Mouse (Mus musculus): ENCODE data around the gene Nckap5.

The Nckap5 gene

DNA sequence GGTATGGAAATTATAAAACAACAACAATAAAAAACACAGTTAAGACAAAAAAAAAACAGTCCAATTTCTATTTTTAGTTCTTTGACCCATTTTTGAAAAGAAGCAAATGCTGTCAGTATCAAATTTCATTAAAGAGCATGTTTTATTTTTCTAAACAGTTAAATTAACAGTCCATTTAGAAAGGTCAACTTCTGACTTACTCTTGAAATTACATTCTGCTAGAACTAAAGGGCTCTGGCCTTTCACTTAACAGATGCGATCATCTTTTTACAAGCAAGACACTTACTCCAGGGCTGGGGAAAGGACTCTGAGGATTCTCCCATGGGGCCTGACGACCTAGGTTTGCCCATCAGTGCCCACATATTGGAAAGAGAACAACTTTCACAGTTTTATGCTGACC lies 359.2 kb downstream of the Nckap5 start:
- in situ Hi-C loops (cut with MseI, MboI) = no loop called here

DNA sequence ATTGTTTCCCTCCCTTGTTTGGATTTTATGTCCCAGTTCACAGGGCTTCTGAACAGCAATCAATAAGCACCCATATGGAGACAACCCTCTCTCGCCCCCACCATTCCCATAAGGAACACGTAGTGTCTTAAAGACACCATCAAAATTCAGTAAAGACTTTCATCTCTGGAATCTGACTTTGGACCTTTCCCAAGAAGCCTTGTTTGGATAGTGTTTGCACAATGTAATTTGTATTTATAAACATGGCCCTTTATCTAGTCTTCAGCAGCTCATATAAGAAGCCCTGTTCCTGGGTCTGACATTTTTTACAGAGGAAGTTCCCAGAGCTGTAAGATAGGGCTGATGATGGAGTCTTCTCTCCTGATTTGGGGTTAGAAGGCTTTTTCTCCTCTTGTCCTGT lies 359.7 kb downstream of the Nckap5 start:
- in situ Hi-C loops (cut with MseI, MboI) = no loop called here

- in situ Hi-C loops (cut with MseI, MboI) = no loop called here
Measured at GRCm38 (mm10) chr1:126469818-126470544, 360.6 kb downstream of the Nckap5 start.

- in situ Hi-C loops (cut with MseI, MboI) = no loop called here
Measured at GRCm38 (mm10) chr1:126461527-126462354, 368.9 kb downstream of the Nckap5 start.

DNA sequence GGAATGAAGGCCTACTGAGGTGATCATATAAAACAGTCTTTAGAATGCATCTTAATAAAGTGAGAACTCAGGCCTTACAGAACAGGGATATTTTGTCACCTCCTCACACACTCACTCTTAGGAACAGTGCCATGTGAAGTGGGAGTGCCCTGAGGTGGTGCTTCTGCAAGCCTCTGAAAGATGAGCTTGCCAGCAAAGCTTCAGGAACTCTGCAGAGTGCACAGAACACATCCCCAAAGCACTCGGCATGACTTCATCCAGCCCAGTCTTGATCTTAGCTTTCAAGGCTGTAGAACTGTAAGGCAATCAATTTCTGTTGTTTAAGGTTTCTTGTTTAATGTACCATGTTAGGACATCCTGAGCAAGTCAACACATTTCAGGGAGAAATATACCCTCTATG lies 372.9 kb downstream of the Nckap5 start:
- in situ Hi-C loops (cut with MseI, MboI) = no loop called here

DNA sequence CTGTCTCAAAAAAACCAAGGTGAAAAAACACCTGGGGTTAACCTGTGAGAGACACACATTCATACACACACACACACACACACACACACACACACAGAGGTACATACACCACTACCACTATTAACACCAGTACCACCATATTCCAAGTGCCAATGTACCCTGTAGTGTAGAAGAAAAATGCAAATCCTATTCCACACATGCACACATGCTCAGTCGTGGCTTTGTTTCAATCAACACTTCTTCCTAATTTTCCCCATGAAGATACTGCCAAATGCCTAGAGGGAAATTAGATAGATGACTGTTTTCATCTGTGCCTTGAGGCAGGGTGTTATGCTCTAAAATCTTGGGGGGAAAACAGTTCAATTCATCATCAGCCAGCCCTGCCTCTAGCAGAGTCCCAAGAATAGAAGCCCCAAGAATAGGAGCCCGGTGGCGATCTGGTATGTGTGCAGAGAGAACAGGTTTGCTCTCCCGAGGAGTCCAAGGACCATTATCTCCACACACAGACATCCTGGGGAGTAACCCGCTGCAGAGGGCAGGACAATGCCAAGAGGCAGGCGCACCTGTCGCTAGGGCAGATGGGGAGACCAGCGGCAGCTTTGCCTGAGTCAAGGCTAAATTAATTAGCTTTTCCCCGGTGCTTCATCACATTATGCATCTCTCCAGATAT lies 376.0 kb downstream of the Nckap5 start:
- in situ Hi-C loops (cut with MseI, MboI) = no loop called here

- in situ Hi-C loops (cut with MseI, MboI) = no loop called here
Measured at GRCm38 (mm10) chr1:126451472-126451871, 379.1 kb downstream of the Nckap5 start.

DNA sequence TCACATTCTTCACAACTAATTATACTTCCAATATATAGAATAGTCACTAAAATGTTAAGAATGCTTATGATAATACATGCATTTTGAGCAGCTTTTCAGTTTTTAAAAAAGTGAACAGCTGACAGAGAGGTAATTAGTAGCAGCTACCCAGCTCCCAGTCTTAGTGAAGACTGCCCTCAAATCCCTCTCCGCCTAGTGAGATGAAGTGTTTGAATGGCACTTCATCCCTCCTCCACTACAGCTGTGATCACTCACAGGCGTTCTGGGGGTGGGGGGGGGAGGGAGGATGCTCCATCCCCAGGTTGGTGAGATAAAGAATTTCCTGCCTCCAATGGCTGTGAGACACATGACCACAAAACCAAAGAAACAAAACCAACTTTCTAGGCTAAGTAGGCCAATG lies 381.2 kb downstream of the Nckap5 start:
- in situ Hi-C loops (cut with MseI, MboI) = no loop called here

DNA sequence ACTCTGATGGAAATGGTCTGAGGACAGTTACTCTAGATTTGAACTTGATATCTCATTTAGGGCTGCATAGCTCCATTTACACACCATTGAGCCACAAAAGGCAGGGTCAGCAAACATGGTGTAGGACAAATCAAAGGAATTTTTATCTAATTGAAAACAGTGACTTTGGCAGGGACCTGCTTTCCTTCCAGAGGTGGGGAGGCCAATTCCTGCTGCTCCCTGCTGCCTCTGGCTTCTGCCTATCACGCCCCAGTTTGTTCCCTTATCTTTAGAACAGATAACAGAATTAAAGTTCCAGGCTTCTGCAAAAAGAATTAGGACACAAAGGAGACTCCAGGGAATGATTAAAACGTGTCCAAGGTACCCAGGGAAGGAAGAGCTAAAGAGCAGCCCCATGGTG lies 386.7 kb downstream of the Nckap5 start:
- in situ Hi-C loops (cut with MseI, MboI) = no loop called here

DNA sequence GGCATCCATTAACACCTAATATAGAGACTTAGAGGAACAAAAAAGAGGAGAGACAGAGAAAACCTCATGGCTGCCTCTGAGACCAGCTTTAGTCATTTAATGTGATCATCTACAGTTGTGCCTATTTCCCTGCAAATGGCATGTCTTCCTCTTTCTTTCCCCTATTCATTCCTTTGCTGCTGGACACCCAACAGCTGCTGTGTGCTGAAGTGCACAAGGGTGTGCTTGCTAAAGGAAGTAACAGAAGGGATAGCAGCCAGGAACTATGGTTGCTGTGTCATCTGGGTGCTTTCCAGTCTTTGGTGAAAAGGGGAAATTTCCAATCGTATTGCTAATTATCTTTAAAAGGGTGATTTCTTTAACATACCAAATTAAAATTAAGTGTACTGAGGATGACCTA lies 387.9 kb downstream of the Nckap5 start:
- in situ Hi-C loops (cut with MseI, MboI) = no loop called here

- in situ Hi-C loops (cut with MseI, MboI) = no loop called here
Measured at GRCm38 (mm10) chr1:126438000-126438572, 392.5 kb downstream of the Nckap5 start.

DNA sequence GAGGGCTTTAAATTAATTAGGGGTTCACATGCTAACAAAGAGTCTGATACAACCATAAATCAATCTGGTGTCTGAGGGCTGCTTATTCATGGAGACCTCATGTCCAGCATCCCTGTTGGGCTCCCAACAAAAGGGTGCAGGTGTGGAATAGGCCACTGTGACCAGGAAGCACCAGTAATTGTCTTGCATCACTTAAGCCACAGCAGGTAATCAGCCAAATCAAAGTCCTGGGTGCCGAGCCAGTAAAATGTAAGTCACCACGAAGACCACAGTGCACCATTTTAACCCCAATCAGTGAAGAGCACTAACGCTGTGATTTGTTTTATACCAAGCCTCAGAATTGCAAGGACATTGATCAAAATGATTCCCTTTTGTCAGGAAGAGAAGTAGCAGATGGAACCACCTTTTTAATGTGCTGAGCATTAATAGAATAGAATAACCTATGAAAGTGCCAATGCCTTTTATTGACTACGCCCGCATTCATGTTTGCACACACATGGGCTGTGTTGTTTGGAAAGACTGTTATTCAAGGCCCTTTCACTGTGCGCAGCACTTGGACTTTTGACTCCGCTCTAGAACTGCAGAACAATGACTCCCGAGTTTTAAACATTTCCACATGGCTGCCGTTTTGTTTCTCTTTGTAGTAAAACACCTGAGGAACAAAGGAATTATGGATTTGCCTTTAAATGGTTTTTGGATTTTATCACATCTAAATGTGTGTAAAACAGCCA lies 393.5 kb downstream of the Nckap5 start:
- in situ Hi-C loops (cut with MseI, MboI) = no loop called here

- in situ Hi-C loops (cut with MseI, MboI) = no loop called here
Measured at GRCm38 (mm10) chr1:126432285-126432684, 398.3 kb downstream of the Nckap5 start.

GRCm38 (mm10) chr1:126431594-126431993 lies 399.0 kb downstream of the Nckap5 start:
- in situ Hi-C loops (cut with MseI, MboI) = no loop called here

DNA sequence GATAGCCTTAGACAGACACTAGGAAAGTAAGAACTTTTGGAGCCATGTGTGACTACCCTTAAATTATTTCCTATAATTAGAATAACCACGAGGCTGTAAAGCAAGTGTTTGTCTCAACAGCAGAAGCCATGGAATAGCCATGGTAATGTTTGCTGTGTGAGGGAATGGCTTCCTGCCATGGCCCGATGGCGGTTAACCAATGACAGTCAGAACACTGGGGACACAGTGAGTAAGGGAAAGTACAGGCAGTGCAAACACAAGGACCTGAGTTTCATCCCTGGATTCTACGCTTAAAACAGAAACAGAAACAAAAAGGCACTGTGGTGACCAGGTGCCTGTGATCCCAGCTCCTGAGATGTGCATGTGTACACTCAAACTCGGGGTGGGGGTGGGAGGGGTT lies 419.2 kb downstream of the Nckap5 start:
- in situ Hi-C loops (cut with MseI, MboI) = loop anchor here (25.0 kb wide), 2 partner anchors 624 to 799 kb away; no protein-coding TSS in a partner anchor

DNA sequence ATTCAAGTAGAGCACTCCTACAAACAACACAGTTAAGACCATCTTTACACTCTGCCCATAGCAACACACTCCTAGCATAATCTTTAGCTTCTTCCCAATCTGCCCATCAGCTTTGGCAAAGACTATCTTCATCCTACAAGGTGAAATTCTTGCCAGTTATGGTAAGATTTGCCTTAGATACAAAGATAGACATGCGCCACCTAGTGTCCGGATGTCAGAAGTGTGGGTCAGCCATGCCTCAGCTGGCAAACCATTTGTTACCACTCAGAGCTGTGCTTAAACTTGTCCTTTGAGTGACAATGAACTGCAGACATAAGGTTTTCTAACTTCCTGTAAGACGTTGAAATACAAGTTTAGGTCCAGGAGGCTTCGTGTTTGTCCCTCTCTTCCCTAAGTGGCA lies 422.7 kb downstream of the Nckap5 start:
- in situ Hi-C loops (cut with MseI, MboI) = loop anchor here (25.0 kb wide), 2 partner anchors 621 to 796 kb away; no protein-coding TSS in a partner anchor

- in situ Hi-C loops (cut with MseI, MboI) = loop anchor here (25.0 kb wide), 2 partner anchors 618 to 793 kb away; no protein-coding TSS in a partner anchor
Measured at GRCm38 (mm10) chr1:126405543-126405942, 425.1 kb downstream of the Nckap5 start.

GRCm38 (mm10) chr1:126403970-126404369 lies 426.6 kb downstream of the Nckap5 start:
- in situ Hi-C loops (cut with MseI, MboI) = loop anchor here (25.0 kb wide), 2 partner anchors 617 to 792 kb away; no protein-coding TSS in a partner anchor

DNA sequence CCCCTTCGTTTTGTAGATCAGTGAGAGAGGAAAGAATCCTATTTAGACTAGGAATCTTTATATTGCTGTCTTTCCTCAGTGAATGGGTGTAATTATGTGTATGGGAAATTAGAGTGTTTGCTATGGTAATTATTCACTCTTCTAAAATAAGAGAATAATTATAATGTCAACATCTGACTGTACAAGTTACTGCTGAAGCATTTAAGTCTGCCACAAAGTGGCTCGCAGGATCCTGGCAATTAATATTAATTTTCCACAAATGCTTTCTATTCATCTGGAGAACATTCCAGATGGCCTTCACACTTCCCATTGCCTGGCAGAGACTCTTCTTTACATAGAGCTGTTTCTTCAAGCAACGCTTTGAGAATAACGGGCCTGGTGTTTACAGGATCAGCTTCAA lies 439.4 kb downstream of the Nckap5 start:
- in situ Hi-C loops (cut with MseI, MboI) = no loop called here

GRCm38 (mm10) chr1:126377339-126377980 lies 453.1 kb downstream of the Nckap5 start:
- in situ Hi-C loops (cut with MseI, MboI) = no loop called here

- in situ Hi-C loops (cut with MseI, MboI) = no loop called here
Measured at GRCm38 (mm10) chr1:126366736-126367135, 463.9 kb downstream of the Nckap5 start.
